Mouse (Mus musculus) megakaryocyte, embryonic 14.5 days (primary cell): Measurements from ENCODE around the gene Fbxo48. TPM values are rescaled to one million over a fixed set of nuclear protein-coding genes. Genes with fewer than 3 reads are reported as not detected.
A peak's percentile ranks its signal among the peaks of the same experiment; 100 is the strongest.

Experiments used
- H3K27me3 ChIP-seq: replicated peaks from 2 replicates; pipeline ENCODE3; 2012; ENCODE audit warnings: inconsistent platforms
- H3K36me3 ChIP-seq: replicated peaks from 2 replicates; pipeline ENCODE3; 2012; ENCODE audit warnings: low read length, inconsistent platforms, mixed read lengths
- H3K4me1 ChIP-seq: 2 replicates; pipeline ENCODE4 v1.6.1; 2012; ENCODE audit warnings: inconsistent platforms
- H3K4me3 ChIP-seq: replicated peaks from 2 replicates; pipeline ENCODE3; 2012; ENCODE audit warnings: moderate library complexity, mild to moderate bottlenecking, inconsistent platforms
- H3K9me3 ChIP-seq: 2 replicates; pipeline ENCODE4 v1.6.1; 2012; ENCODE audit warnings: inconsistent platforms
- FLI1 ChIP-seq: IDR thresholded peaks from 2 replicates; pipeline ENCODE4 v1.6.1; 2012; ENCODE audit warnings: low read length, inconsistent platforms, mixed read lengths
- GATA1 ChIP-seq: IDR thresholded peaks from 3 replicates; pipeline ENCODE4 v1.6.1; 2012; ENCODE audit warnings: mixed read lengths, low read length, inconsistent platforms, borderline replicate concordance
- polyA plus RNA-seq: library from polyadenylated mRNA; stranded (reverse); fragments of >175 nt; gene quantifications from 2 replicates; pipeline ENCODE4 v1.2.3, GENCODE M21; 2012; ENCODE audit warnings: low replicate concordance; ENCODE audit not compliant: insufficient read depth

The Fbxo48 gene
- polyA plus RNA-seq, 1 experiment, result not detected

GRCm38 (mm10) chr11:16967806-16968205, 16.6 kb downstream of the Fbxo48 start:
- Histone ChIP-seq H3K36me3 (peaks cover 38% of the 10 kb centered on the region), H3K27me3 (no peaks in the 10 kb centered on the region), H3K9me3 (no peaks in the 10 kb centered on the region), H3K4me1 (peaks cover 55% of the 10 kb centered on the region), H3K4me3 (no peak overlapping the region)
- no peak for TF ChIP-seq FLI1
- no peak for TF ChIP-seq GATA1

GRCm38 (mm10) chr11:16969650-16970049, 18.5 kb downstream of the Fbxo48 start:
- no peak overlapping the region for H3K4me3 ChIP-seq
- no peaks in the 10 kb centered on the region for H3K9me3 ChIP-seq
- peaks cover 56% of the 10 kb centered on the region for H3K36me3 ChIP-seq
- TF ChIP-seq FLI1, result no peak
- no peak for TF ChIP-seq GATA1
- H3K4me1 ChIP-seq, result peaks cover 73% of the 10 kb centered on the region
- no peaks in the 10 kb centered on the region for H3K27me3 ChIP-seq

DNA sequence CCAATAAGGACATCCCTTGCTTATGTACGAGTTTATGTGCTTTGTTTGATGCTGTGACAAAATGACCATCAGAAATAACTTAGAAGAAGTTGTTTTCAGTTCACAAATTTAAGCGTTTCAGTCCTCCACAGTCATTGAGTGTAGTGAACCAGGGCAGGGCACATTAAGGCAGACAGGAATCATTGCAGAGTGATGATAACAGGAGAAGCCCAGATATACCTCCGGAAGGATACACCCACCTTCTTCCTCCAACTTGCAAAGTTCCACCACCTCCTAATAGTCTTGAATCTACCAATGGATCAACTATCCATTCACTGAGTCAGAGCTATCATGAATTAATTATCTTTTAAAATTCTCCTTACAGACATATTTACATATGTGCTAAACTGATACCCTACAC, 20.9 kb downstream of the Fbxo48 start:
- peaks cover 80% of the 10 kb centered on the region for H3K36me3 ChIP-seq
- TF ChIP-seq FLI1 (no peak), GATA1 (no peak)

DNA sequence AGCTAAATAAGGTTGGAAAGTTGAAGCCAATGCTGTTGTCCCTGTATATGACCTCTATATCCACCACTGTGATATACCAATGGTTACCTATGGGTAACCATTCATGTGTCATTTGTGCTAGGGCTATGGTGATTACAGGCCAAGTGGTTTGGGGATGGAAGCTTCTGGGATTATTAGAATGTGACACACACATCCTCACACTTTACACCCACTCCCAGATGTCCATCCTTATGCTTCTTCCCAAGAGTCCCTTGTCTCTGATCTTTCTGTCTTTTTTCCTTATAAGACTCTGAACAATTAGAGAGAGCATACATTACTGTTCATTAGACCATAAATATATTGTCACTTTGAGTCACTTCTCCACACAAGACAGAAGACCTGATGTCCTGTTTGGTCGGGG, 21.9 kb downstream of the Fbxo48 start:
- Histone ChIP-seq H3K4me3 (no peak overlapping the region), H3K36me3 (peaks cover 91% of the 10 kb centered on the region), H3K4me1 (peaks cover 97% of the 10 kb centered on the region), H3K9me3 (no peaks in the 10 kb centered on the region), H3K27me3 (no peaks in the 10 kb centered on the region)
- no peak for TF ChIP-seq FLI1
- TF ChIP-seq GATA1, result no peak

More for the DNA sequence above, 20.9 kb downstream of the Fbxo48 start:
- Histone ChIP-seq H3K4me3 (no peak overlapping the region), H3K9me3 (no peaks in the 10 kb centered on the region), H3K27me3 (no peaks in the 10 kb centered on the region), H3K4me1 (peaks cover 89% of the 10 kb centered on the region)

- Histone ChIP-seq H3K27me3 (no peaks in the 10 kb centered on the region), H3K4me3 (no peak overlapping the region), H3K9me3 (no peaks in the 10 kb centered on the region), H3K4me1 (peaks cover 100% of the 10 kb centered on the region), H3K36me3 (peaks cover 100% of the 10 kb centered on the region)
- TF ChIP-seq FLI1 (peak; percentile 19; the same call in 1 of the 2 replicates), GATA1 (peak; percentile 84; the same call in 1 of the 3 replicates)
Measured at GRCm38 (mm10) chr11:16976937-16977336, 25.8 kb downstream of the Fbxo48 start.

GRCm38 (mm10) chr11:16977611-16978010, 26.4 kb downstream of the Fbxo48 start:
- H3K4me3 ChIP-seq, result peak overlapping the region; percentile 7
- H3K4me1 ChIP-seq, result peaks cover 99% of the 10 kb centered on the region
- H3K27me3 ChIP-seq, result no peaks in the 10 kb centered on the region
- TF ChIP-seq FLI1 (no peak), GATA1 (no peak)
- H3K36me3 ChIP-seq, result peaks cover 100% of the 10 kb centered on the region
- H3K9me3 ChIP-seq, result no peaks in the 10 kb centered on the region

- Histone ChIP-seq H3K9me3 (no peaks in the 10 kb centered on the region), H3K4me3 (no peak overlapping the region), H3K27me3 (no peaks in the 10 kb centered on the region), H3K36me3 (peaks cover 100% of the 10 kb centered on the region), H3K4me1 (peaks cover 99% of the 10 kb centered on the region)
- no peak for TF ChIP-seq GATA1
- TF ChIP-seq FLI1, result no peak
Measured at GRCm38 (mm10) chr11:16978161-16978707, 27.1 kb downstream of the Fbxo48 start.

DNA sequence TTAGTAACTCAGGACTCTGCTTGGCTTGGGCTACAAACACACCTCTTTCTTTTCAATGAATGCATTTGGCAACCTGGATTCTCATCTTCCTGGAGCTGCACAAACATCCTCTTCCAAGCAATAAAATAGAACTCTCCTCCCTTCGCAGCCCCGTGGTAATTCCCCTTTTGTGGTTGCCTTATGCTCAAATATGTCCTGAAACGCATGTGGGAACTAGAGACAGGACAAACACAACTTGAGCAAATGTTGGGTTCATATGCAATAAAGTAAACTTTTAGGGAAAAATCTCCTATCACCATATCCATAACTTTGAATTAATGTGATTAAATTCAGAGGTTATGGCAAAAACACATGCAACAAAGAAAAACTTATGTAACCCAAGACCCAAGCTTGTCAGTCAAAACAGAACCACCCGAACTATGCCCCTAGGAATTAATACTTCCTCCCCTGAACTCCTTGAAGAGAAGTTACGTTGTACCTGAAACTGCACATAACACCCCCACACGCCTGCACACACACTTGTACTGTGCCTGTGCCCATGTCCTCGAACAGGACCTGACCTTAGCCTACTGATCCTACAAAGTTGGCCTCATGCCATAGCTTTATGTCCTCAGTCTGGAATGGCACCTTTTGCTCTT, 35.5 kb downstream of the Fbxo48 start:
- Histone ChIP-seq H3K36me3 (peaks cover 100% of the 10 kb centered on the region), H3K4me1 (peaks cover 98% of the 10 kb centered on the region)

DNA sequence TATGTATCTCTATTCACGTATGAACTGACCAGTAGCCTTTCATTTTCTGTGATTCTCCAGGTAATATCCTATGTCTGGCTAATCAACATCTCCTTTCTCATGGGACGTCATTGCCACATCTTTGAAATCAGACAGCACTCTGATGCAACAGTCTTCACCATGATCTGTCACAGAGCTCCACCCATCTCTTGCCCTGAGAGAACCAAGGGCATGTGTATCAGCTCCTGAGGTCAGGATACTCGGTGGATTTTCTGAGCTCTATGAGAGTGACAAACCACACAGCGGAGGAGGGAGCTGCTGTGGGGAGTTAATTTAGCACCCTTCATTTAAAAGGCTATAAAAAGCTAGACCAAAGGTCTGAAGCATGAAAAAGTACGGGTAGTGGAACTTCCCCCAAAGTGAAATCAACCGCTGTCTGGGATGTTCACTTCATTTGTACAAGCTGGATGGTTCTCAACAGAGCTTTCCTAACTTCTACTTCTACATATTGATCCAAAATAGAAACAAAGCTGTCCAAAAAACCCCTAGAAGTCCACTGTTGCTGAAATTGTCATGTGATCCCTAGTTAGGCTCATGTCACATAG, 36.7 kb downstream of the Fbxo48 start:
- TF ChIP-seq GATA1, result no peak
- no peak for TF ChIP-seq FLI1
- Histone ChIP-seq H3K4me1 (peaks cover 99% of the 10 kb centered on the region), H3K9me3 (no peaks in the 10 kb centered on the region), H3K4me3 (peak overlapping the region; percentile 33), H3K27me3 (no peaks in the 10 kb centered on the region), H3K36me3 (peaks cover 100% of the 10 kb centered on the region)

More for the DNA sequence above, 35.5 kb downstream of the Fbxo48 start:
- Histone ChIP-seq H3K27me3 (no peaks in the 10 kb centered on the region), H3K4me3 (no peak overlapping the region), H3K9me3 (no peaks in the 10 kb centered on the region)
- TF ChIP-seq FLI1, result no peak
- no peak for TF ChIP-seq GATA1

DNA sequence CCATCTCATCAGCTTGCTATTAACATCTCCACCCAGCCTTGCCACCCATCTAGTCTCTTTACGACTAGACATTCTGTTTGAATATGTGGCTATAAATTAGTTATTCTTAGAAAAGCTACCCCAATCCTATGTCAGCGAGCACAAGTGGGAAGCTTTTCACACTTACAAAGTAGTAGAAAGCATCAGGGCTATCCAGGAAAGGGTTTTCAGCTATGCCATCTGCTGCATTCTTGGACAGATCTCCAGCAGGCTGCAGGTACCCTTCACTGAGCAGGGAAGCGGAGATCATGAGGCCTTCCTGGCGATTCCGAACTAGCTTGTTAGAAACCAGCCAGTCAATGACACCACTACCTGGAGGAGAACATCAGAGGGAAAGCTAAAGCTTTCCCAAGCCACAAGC, 38.7 kb downstream of the Fbxo48 start:
- peaks cover 100% of the 10 kb centered on the region for H3K36me3 ChIP-seq
- no peaks in the 10 kb centered on the region for H3K27me3 ChIP-seq
- TF ChIP-seq FLI1, result no peak
- no peak for TF ChIP-seq GATA1
- H3K4me3 ChIP-seq, result peak overlapping the region; percentile 25
- H3K4me1 ChIP-seq, result peaks cover 99% of the 10 kb centered on the region
- H3K9me3 ChIP-seq, result no peaks in the 10 kb centered on the region
